Mouse (Mus musculus): ENCODE measurements at regions not wholly inside any gene's neighbourhood (a gene's known extent, or its start where the extent isn't known, plus 50 kb on each side); places are given as distances from the start of the nearest gene placed in this dataset.
A peak's percentile ranks its signal among the peaks of the same experiment; 100 is the strongest.
"Not testable (repeated sequence)": the region's sequence is repeated elsewhere in the genome, so short reads cannot be mapped to it uniquely, and the experiment has no call there.

- WGBS, result 88% methylated on average over 3 of the region's 3 CpGs
- Histone ChIP-seq H3K27me3 (replicated peaks) (no peaks in the 10 kb centered on the region), H3K36me3 (no peaks in the 10 kb centered on the region), H3K4me2 (replicated peaks) (no peak overlapping the region), H3K4me3 (no peak overlapping the region), H3K27ac (no peak overlapping the region), H3K4me1 (no peaks in the 10 kb centered on the region), H3K9me3 (no peaks in the 10 kb centered on the region), H3K9ac (no peak overlapping the region)
- no peak for ATAC-seq (ENCODE audit: low FRiP score, low read depth)
These were observed 93.2 kb upstream of the Slc25a13 start for GRCm38 (mm10) chr6:6310213-6310612.

- H3K27me3 ChIP-seq (replicated peaks), result no peaks in the 10 kb centered on the region
- H3K9ac ChIP-seq, result no peak overlapping the region
- WGBS, result 89% methylated on average over 2 of the region's 2 CpGs
- no peak overlapping the region for H3K4me3 ChIP-seq
- no peaks in the 10 kb centered on the region for H3K9me3 ChIP-seq
- ATAC-seq (ENCODE audit: low FRiP score, low read depth), result no peak
- no peaks in the 10 kb centered on the region for H3K36me3 ChIP-seq
- H3K4me1 ChIP-seq, result no peaks in the 10 kb centered on the region
- no peak overlapping the region for H3K27ac ChIP-seq
- no peak overlapping the region for H3K4me2 ChIP-seq (replicated peaks)
These were observed 90.6 kb upstream of the Slc25a13 start for GRCm38 (mm10) chr6:6307618-6308017.

- H3K9ac ChIP-seq, result no peak overlapping the region
- H3K4me2 ChIP-seq (replicated peaks), result no peak overlapping the region
- H3K4me1 ChIP-seq, result no peaks in the 10 kb centered on the region
- no peaks in the 10 kb centered on the region for H3K27me3 ChIP-seq (replicated peaks)
- H3K4me3 ChIP-seq, result no peak overlapping the region
- 26% methylated on average over 5 of the region's 5 CpGs for WGBS
- no peak for ATAC-seq (ENCODE audit: low FRiP score, low read depth)
- no peak overlapping the region for H3K27ac ChIP-seq
- no peaks in the 10 kb centered on the region for H3K36me3 ChIP-seq
- H3K9me3 ChIP-seq, result no peaks in the 10 kb centered on the region
These were observed 86.8 kb upstream of the Slc25a13 start for GRCm38 (mm10) chr6:6303767-6304166.

DNA sequence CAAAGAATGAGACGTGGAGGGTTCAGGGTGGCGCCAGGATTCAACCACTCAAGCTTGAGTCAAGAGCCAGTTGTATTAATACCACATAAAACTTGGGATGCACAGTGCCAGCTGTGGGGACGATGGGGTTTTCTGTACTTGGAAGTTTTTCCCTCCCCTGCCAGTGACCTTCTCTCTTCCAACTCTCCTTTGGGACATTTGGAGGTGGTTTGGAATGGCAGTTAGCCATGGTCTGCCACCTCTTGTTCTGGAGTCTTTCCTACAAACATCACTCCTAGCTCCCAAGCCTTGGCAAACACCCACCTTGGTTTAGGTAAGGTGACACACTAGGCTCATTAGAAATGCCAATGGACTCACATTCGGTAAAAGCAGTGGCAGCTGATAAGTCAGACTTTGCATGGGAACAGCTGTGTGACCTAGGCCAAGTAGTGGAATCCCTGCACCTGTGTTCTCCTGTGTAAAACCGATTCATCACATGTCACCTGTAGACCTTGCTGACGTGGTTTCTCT lies 84.1 kb upstream of the Slc25a13 start:
- no peak for ATAC-seq (ENCODE audit: low FRiP score, low read depth)
- 87% methylated on average over 6 of the region's 6 CpGs for WGBS

DNA sequence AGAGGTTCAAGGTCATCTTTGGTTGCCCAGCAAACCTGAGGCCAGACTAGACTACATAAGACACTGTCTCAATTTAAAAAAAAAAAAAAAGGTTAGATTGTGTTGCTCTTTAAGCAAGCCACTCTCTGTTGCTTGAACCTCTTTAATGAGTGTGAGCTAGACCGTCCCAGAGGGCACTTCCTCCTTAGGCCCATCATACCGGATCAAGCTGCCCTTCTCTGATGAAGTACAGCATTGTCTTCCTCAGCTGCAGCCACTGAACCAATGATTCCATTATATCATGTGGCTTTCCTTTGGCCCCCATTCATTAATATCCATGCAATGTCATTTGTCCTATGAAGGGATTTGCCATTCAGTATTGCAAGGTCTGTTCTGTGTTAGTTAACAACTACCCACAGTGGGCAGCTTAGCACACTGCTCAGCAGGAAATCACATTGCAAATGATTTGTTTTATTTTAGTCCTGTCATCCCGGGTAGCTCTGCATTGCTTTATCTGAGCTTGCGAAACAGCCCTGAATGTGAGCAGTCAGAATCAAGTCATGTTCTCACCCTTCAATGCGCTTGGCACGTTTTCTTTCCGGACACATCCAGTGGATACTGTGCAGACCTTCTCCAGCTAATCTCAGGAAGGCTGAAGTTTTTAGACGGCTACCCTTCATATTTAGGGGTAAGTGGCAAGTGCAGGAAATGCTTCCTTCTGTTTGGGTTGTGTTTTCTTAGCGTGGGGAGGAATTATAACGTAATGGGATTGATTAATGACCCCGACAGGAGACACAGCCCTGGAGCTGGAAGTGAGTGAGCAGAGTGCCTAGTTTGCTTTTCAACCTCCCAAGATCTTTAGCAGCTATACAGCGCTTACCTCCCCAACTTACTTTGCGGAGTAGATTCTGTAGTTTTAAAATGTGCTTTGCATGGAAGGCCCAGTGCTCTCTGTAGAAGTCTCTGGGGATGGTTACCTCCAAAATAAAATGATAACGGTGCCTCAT lies 82.2 kb upstream of the Slc25a13 start:
- no peak for ATAC-seq (ENCODE audit: low FRiP score, low read depth)
- Histone ChIP-seq H3K4me2 (replicated peaks) (no peak overlapping the region), H3K27ac (no peak overlapping the region), H3K9ac (no peak overlapping the region), H3K4me1 (no peaks in the 10 kb centered on the region), H3K9me3 (no peaks in the 10 kb centered on the region), H3K27me3 (replicated peaks) (no peaks in the 10 kb centered on the region), H3K36me3 (no peaks in the 10 kb centered on the region), H3K4me3 (no peak overlapping the region)
- 67% methylated on average over 14 of the region's 14 CpGs for WGBS

More for the DNA sequence above, 84.1 kb upstream of the Slc25a13 start:
- H3K9me3 ChIP-seq, result no peaks in the 10 kb centered on the region
- H3K4me2 ChIP-seq (replicated peaks), result no peak overlapping the region
- no peak overlapping the region for H3K4me3 ChIP-seq
- no peaks in the 10 kb centered on the region for H3K27me3 ChIP-seq (replicated peaks)
- no peak overlapping the region for H3K27ac ChIP-seq
- H3K9ac ChIP-seq, result no peak overlapping the region
- H3K36me3 ChIP-seq, result no peaks in the 10 kb centered on the region
- no peaks in the 10 kb centered on the region for H3K4me1 ChIP-seq

- not testable (repeated sequence) for H3K4me3 ChIP-seq; H3K4me1 ChIP-seq; H3K27me3 ChIP-seq (replicated peaks); H3K9ac ChIP-seq; H3K9me3 ChIP-seq; ATAC-seq (ENCODE audit: low FRiP score, low read depth); H3K27ac ChIP-seq; H3K4me2 ChIP-seq (replicated peaks); H3K36me3 ChIP-seq
- 95% methylated on average over 2 of the region's 2 CpGs for WGBS
These were observed 78.6 kb upstream of the Slc25a13 start for GRCm38 (mm10) chr6:6295551-6295950.

GRCm38 (mm10) chr6:6291781-6292180 lies 74.8 kb upstream of the Slc25a13 start:
- Histone ChIP-seq H3K4me3 (no peak overlapping the region), H3K36me3 (no peaks in the 10 kb centered on the region), H3K27me3 (replicated peaks) (no peaks in the 10 kb centered on the region), H3K9ac (no peak overlapping the region), H3K27ac (no peak overlapping the region), H3K9me3 (no peaks in the 10 kb centered on the region), H3K4me2 (replicated peaks) (no peak overlapping the region), H3K4me1 (0 out of 2 replicates have a peak, but pooled peaks cover 4% of the 10 kb centered on the region)
- peak; percentile 45; the same call in 1 of the 2 replicates for ATAC-seq (ENCODE audit: low FRiP score, low read depth)
- 26% methylated on average over 3 of the region's 3 CpGs for WGBS

DNA sequence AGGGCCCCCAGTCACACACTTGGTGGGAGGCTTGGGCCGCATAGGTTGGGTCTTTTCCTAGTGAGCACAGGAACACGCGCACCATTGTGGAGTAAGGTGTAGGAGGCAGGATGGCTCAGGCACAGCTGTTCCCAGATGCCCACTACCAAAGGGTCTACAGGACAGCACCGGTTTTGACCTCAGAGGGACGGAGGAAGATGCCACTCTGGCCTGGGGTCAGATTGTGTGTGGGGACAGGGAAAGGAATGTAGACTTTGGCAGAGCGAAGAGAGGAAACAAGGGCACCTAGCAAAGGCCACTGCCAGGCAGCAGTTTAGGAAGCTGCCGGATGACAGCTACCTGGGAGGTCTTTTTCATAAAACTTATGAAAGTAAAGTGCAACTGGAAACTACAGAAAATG lies 73.5 kb upstream of the Slc25a13 start:
- Histone ChIP-seq H3K27me3 (replicated peaks) (no peaks in the 10 kb centered on the region), H3K9ac (no peak overlapping the region), H3K36me3 (no peaks in the 10 kb centered on the region), H3K27ac (no peak overlapping the region), H3K9me3 (no peaks in the 10 kb centered on the region), H3K4me1 (0 out of 2 replicates have a peak, but pooled peaks cover 4% of the 10 kb centered on the region), H3K4me2 (replicated peaks) (no peak overlapping the region), H3K4me3 (no peak overlapping the region)
- 87% methylated on average over 7 of the region's 7 CpGs for WGBS
- no peak for ATAC-seq (ENCODE audit: low FRiP score, low read depth)

DNA sequence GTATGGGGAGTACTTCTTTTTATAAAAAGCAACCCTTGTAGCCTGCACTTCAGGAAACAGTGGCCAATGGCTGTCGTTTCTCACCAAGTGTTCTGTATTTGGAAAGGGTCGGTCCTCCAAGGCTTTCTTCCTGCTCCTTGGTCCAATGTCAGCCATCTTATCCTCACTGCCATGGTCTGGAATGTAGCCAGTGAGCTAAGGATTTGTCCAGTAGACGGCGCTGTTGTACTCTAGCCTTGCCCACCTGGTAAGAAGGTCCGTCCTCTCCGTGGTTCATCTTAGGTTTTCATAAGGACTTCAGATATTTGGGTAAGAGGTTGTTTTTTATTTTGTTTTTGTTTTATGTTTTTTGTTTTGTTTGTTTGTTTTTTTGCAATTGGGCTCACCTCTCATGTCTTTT lies 72.8 kb upstream of the Slc25a13 start:
- no peaks in the 10 kb centered on the region for H3K27me3 ChIP-seq (replicated peaks)
- H3K36me3 ChIP-seq, result no peaks in the 10 kb centered on the region
- H3K9ac ChIP-seq, result no peak overlapping the region
- no peak overlapping the region for H3K27ac ChIP-seq
- no peak overlapping the region for H3K4me2 ChIP-seq (replicated peaks)
- WGBS, result 27% methylated on average over 6 of the region's 6 CpGs
- 0 out of 2 replicates have a peak, but pooled peaks have one; percentile 46 for ATAC-seq (ENCODE audit: low FRiP score, low read depth)
- no peaks in the 10 kb centered on the region for H3K9me3 ChIP-seq
- H3K4me1 ChIP-seq, result 0 out of 2 replicates have a peak, but pooled peaks cover 4% of the 10 kb centered on the region
- H3K4me3 ChIP-seq, result no peak overlapping the region

GRCm38 (mm10) chr6:6280812-6281568 lies 64.0 kb upstream of the Slc25a13 start:
- H3K4me1 ChIP-seq, result no peaks in the 10 kb centered on the region
- H3K27ac ChIP-seq, result no peak overlapping the region
- no peaks in the 10 kb centered on the region for H3K27me3 ChIP-seq (replicated peaks)
- 0 out of 2 replicates have a peak, but pooled peaks cover 3% of the 10 kb centered on the region for H3K9me3 ChIP-seq
- no peak overlapping the region for H3K4me3 ChIP-seq
- H3K9ac ChIP-seq, result no peak overlapping the region
- no peak overlapping the region for H3K4me2 ChIP-seq (replicated peaks)
- WGBS, result 89% methylated on average over 17 of the region's 17 CpGs
- no peak for ATAC-seq (ENCODE audit: low FRiP score, low read depth)
- H3K36me3 ChIP-seq, result no peaks in the 10 kb centered on the region

DNA sequence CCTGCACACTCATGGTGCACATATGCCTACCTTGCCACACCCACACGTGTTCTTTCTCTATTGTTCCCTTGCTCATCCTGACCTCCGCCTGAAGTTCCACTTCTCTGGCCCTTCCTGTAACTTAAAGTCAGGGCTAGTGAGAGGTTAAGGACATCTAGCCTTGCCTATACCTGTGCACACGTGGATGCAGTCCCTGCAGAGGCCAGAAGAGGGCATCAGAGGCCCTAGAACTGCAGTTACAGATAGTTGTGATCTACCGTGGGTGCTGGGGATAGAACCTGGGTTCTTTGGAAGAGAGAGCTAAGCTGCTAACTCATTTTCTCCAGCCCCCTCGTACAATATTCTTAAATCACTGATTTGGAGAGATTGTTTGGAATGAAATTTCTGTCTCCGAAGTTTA lies 62.7 kb upstream of the Slc25a13 start:
- Histone ChIP-seq H3K36me3 (no peaks in the 10 kb centered on the region), H3K27ac (no peak overlapping the region), H3K4me2 (replicated peaks) (no peak overlapping the region), H3K4me3 (no peak overlapping the region), H3K4me1 (no peaks in the 10 kb centered on the region), H3K9ac (no peak overlapping the region), H3K27me3 (replicated peaks) (no peaks in the 10 kb centered on the region), H3K9me3 (0 out of 2 replicates have a peak, but pooled peaks cover 3% of the 10 kb centered on the region)
- ATAC-seq (ENCODE audit: low FRiP score, low read depth), result no peak
- WGBS, result 78% methylated on average over 6 of the region's 6 CpGs

- H3K27me3 ChIP-seq (replicated peaks), result no peaks in the 10 kb centered on the region
- ATAC-seq (ENCODE audit: low FRiP score, low read depth), result no peak
- no peak overlapping the region for H3K4me3 ChIP-seq
- no peak overlapping the region for H3K27ac ChIP-seq
- H3K4me2 ChIP-seq (replicated peaks), result no peak overlapping the region
- no peaks in the 10 kb centered on the region for H3K9me3 ChIP-seq
- H3K4me1 ChIP-seq, result no peaks in the 10 kb centered on the region
- no peak overlapping the region for H3K9ac ChIP-seq
- no peaks in the 10 kb centered on the region for H3K36me3 ChIP-seq
- 57% methylated on average over 2 of the region's 2 CpGs for WGBS
These were observed 53.6 kb upstream of the Slc25a13 start for GRCm38 (mm10) chr6:6270545-6270944.
